Mouse (Mus musculus) adrenal gland, adult 2 months (tissue): ENCODE results near the gene Zfp54. TPM values are rescaled to one million over a fixed set of nuclear protein-coding genes. Genes with fewer than 3 reads are reported as not detected.
"Not testable (repeated sequence)": the region's sequence is repeated elsewhere in the genome, so short reads cannot be mapped to it uniquely, and the experiment has no call there.

Experiments used
- DNase-seq: peaks from one replicate; pipeline ENCODE4 v3.0.0; 2021
- long read RNA-seq: library from polyadenylated mRNA; stranded (forward); transcript quantifications from one replicate; pipeline ENCODE4 v2.0.0, GENCODE M21; 2021
- polyA plus RNA-seq: library from polyadenylated mRNA; depleted of rRNA; stranded (reverse); fragments of >200 nt; gene quantifications from 2 replicates; pipeline ENCODE4 v1.2.3, GENCODE M21; 2012; rRNA removed
- total RNA-seq, 2 experiments: library from RNA; stranded (reverse); gene quantifications; 2 replicates each; pipeline ENCODE4 v1.2.3; 2021

The Zfp54 gene
- total RNA-seq (1 to 10 TPM; 2.4 to 2.7 TPM), polyA plus RNA-seq (0.22 TPM in 1 of 2 replicates, not detected in the other)
- long read RNA-seq, partial matches to known transcripts: 0 of 4 reads
- long read RNA-seq, other reads (novel, unspliced or antisense): 2 of 4 reads

DNA sequence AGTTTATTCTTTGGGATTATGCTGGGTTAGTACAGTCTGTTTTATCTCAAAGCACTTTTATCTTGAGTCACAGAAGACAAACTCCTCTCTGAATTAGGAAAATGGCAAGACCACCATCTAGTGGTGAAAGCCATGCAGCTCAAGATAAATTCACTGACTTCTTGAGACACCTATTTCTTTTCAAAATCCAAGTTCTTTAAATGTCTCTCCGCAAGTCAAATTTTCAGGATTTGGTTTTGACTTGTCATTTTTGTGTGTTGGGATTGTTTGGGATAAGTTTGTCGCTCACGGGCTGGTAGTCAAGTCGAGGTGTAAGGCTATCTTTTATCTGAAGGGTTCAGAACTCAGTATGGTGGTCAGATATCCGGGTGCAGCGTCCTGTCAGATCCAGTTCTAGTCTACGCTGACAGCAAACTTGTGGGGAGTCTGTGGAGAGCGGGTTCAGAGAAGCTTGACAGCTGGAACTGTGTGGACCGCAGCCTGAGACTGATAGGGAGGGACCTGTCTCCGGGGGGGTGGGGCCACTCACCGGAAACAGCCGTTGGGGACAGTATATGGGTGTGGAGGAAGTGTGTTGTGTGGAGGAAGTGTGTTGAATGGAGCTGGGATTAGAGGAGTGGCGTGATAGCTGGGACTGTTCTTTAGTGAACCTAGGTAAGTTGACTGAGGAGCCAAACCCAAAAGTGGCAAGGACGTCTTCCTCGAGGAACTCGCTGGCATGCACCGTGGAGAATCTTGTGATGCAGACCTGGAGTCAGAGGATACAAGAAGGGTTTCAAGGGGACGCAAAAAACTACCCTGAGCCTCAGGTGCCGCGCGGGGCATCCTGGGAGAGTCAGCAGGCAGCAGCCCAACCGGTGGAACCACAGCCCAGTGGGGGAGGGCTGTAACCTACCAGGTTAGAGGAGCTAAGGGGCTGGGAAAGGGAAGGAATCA lies at the start of gene Zfp54:
Gene Zfp54, plus strand, starts transcription at position 564 of the 936 bp plus-strand sequence.
- DNase-seq: peak; percentile 88

GRCm38 (mm10) chr17:21375311-21375710 lies 47.7 kb upstream of the Zfp54 start:
- no peak for DNase-seq

DNA sequence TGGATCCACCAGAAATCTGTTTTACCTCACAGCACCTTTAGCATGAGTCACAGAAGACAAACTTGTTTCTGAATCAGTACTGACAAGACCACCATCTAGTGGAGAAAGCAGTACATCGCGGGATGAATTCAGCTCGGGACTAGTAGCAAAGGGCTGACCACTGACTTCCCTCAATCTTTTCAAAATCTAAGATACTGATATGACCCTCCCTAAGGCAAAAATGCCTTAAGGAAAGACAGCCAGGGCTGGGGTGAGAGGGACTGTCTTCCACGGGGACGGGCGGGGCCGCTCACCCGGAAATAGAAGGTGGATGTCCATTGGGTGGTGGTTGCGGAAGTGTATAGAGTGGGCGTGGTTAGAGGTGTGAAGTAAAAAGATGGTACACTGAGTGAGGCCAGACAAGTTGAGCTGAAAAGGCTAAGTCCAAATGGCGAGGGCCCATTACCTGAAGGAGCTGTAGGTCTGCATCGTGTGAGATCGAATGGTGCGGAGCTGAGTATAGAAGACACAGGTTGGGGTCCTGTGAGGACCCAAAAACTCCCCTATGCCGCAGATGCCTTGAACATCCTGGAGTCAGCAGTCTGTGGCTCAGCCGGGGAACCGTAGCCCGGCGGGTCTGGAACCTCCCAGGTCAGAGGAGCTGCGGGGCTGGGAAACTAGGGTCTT lies 39.5 kb upstream of the Zfp54 start, which contains the start of gene Zfp677:
Gene Zfp677, plus strand, starts transcription at position 358 of the 666 bp plus-strand sequence.
- peak; percentile 86 for DNase-seq

DNA sequence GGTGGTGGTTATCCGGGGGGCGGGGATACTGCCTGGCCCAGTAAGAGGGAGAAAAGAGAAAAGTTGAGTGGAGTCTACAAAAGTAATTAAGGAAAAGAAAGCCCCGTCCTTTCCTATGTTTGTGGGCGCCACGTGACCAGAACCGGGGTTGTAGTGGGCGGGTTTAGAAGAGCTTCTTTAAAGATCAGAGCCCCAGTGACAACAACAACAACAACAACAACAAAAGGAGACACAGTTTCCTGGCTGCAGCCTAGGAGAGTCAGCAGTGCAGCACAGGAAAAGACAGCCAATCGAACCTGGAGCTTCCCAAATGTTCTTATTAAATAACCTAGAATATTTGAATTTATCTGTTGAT lies 39.0 kb upstream of the Zfp54 start:
- no peak for DNase-seq

DNA sequence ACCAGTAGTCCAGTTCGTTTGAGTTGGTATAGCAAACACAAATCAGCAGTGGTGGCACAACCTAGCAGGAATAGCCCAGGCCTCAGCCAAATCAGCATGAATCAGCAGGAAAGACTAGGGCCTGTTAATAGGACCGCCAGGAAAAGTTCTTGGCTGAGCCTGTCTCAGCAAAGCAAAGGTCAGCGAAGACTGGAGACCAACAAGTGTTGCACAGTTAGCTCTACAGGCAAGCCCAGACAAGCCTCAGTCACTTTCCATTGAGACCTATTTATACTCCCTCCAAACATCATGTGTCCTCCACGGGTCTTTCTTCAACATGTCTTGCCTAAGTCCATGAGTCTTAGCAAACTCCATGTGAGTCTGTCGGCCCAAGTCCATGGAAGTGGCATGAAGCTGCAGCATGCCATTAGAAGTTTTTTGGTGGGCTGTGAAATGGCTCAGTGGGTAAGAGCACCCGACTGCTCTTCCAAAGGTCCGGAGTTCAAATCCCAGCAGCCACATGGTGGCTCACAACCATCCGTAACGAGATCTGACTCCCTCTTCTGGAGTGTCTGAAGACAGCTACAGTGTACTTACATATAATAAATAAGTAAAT lies 15.9 kb downstream of the Zfp54 start:
- not testable (repeated sequence) for DNase-seq

- peak; percentile 74 for DNase-seq
Observed at GRCm38 (mm10) chr17:21449669-21450068, 26.6 kb downstream of the Zfp54 start.

DNA sequence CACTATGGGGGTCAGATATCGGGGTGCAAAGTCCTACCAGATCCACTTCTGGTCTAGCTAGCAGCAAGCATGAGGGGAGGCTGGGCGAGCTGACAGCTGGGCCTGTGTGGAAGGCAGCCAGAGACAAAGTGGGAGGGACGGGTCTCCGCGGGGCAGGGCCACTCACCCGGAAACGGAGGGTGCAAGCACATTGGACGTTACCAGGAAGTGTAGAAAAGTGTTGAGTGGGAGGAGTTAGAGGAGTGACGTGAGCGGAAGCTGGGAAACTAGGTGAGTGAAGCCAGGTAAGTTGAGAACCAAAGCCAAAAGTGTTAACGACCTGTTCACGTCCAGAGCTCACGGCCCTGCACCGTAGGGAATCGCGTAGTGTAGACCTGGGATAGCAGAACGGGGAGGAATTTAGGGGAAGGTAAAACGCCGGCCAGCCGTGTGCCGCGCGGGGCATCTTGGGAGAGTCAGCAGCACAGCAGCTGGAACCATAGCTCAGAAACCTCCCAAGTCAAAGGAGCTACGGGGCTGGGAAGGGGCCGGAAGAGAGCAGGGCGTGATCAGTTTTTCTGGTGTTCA lies 27.2 kb downstream of the Zfp54 start, which contains the start of gene Zfp51:
Gene Zfp51, plus strand, starts transcription at position 237 of the 567 bp plus-strand sequence.
- DNase-seq: peak; percentile 96

- no peak for DNase-seq
Observed at GRCm38 (mm10) chr17:21463550-21463949, 40.5 kb downstream of the Zfp54 start.

DNA sequence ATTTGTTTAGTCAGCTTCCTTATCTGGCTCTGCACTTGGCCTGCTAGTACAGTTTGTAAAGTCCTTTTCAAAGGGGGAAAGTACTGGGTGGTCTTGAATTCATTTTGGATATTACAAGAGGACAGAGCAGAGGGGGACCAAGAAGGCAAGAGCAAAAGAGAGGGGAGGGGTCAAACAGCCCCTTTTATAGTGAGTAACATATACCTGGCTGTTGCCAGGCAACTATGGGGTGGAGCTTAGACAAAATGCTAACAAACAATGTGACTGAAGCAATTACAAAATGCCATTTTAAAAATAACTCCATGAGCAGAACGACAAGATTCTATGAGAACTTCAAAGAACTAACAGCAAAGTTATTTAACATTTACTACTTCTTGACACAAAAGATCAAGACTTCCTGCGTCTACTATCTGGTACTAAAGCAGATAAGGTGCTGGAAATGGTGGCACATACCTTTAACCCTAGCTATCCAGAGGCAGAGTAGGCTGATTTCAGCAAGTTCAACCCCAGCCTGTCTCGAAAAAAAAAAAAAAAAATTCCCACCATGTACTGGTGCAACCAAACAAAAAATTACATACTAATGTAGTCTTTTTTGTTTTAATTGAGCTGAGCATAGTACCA lies 49.1 kb downstream of the Zfp54 start:
- no peak for DNase-seq

DNA sequence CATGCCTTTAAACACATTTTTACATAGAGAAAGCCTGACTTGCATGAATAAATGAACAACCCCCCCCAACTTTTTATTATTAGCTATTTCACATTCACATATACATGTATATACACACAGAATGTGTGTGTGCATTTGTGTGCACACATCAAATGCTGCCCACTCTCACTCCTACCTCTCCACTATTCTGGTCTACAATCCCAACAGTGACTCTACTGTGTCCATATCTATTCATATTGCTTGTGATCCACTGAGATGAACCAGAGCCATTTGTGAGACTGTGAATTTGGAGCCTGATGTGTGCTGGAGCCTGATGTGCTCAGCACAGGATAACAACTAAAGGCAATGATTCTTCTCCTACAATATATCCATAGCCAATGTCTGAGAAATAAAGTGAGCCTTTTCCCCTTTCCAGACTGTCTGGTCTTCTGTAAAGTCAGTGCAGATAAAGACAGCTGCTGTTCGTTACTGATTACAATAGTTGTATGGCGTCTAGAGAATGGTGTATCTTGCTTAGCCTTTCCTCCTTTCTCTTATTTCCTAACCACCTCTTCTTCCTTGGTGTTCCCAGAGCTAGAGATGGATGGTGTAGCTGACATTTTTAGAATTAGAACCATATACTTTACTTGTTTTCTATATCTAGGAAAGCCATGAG lies 49.8 kb downstream of the Zfp54 start:
- DNase-seq: no peak

- no peak for DNase-seq
Observed at GRCm38 (mm10) chr17:21473362-21474190, 50.5 kb downstream of the Zfp54 start.

- peak; percentile 25 for DNase-seq
Observed at GRCm38 (mm10) chr17:21474729-21475128, 51.7 kb downstream of the Zfp54 start.

- not testable (repeated sequence) for DNase-seq
Observed at GRCm38 (mm10) chr17:21475290-21475689, 52.3 kb downstream of the Zfp54 start.

DNA sequence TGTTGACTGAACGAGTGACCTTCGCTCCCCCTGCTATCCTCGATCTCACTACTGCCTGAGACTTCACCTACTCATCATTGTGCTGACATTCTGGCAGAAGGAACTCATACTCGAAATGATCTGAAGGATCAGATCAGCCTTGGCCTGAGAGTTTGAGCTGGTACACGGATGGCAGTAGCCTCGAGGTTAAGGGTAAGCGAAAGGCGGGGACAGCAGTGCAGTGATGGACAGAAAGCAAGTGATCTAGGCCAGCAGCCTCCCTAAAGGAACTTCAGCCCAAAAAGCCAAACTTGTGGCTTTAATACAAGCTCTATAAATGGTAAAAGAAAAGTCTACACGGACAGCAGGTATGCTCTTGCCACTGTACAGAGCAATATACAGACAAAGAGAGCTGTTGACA lies 53.3 kb downstream of the Zfp54 start:
- peak; percentile 64 for DNase-seq

DNA sequence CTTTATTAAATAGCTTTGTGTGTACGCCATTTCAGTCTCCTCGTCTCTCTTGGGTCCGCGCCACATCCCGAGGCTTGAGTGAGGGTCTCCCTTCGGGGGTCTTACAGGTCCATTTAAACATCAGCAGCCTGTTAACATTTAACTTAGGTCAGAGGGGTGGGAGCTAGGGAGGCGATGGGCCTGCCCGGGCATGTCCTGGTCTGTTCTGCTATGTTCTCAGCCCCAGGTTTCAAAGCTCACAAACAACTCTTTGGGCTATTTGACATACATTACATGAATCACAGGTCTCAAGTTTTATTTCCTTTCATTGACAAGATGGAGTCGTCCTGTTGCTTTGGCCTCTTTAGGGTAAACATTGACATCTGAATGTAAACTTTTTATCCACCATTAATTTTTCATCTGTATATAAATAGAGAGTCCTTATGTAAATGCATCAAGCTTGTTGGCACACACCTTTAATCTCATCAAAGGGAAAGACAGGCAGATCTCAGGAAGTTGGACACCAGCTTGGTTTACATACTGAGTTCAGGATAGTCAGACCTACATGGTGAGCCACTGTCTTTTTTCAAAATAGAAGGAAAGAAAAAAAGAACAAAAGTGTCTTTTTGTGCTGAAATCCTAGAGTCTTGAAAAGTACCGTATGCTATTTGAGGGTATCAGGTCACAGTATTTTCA lies 55.2 kb downstream of the Zfp54 start:
- not testable (repeated sequence) for DNase-seq
